Mouse (Mus musculus) cerebellum, adult 18-20 months (tissue): ENCODE data around the gene Ddias.
"Not testable (repeated sequence)": the region's sequence is repeated elsewhere in the genome, so short reads cannot be mapped to it uniquely, and the experiment has no call there.

Source experiments
- DNase-seq, 2 experiments: peaks; one replicate each; pipeline ENCODE4 v3.0.0; 2021

The Ddias gene

GRCm38 (mm10) chr7:92874116-92874675 lies at the start of gene Ddias, which contains the start of gene Prcp:
Gene Ddias, minus strand, starts transcription at chr7:92874247.
Gene Prcp, plus strand, starts transcription at chr7:92874470.
- peak; percentile 93 to 94 for DNase-seq

- DNase-seq = no peak
These were observed 46.8 kb upstream of the Ddias start for GRCm38 (mm10) chr7:92920857-92921172.

GRCm38 (mm10) chr7:92920172-92920856 lies 46.3 kb upstream of the Ddias start:
- DNase-seq = no peak

- DNase-seq = not testable (repeated sequence)
These were observed 30.2 kb upstream of the Ddias start for GRCm38 (mm10) chr7:92904285-92904684.

- DNase-seq = peak; percentile 74 to 79
These were observed 29.5 kb upstream of the Ddias start for GRCm38 (mm10) chr7:92903360-92904038.

- DNase-seq = peak in 1 of 2 experiments; percentile 18
These were observed 23.0 kb upstream of the Ddias start for GRCm38 (mm10) chr7:92897021-92897420.

- DNase-seq = no peak
These were observed 22.0 kb upstream of the Ddias start for GRCm38 (mm10) chr7:92896036-92896435.

- no peak for DNase-seq
These were observed 19.4 kb upstream of the Ddias start for GRCm38 (mm10) chr7:92893478-92893877.

GRCm38 (mm10) chr7:92890618-92891230 lies 16.7 kb upstream of the Ddias start:
- no peak for DNase-seq

GRCm38 (mm10) chr7:92890211-92890610 lies 16.2 kb upstream of the Ddias start:
- DNase-seq = no peak

GRCm38 (mm10) chr7:92887230-92887629 lies 13.2 kb upstream of the Ddias start:
- no peak for DNase-seq

GRCm38 (mm10) chr7:92886801-92887200 lies 12.8 kb upstream of the Ddias start:
- DNase-seq = no peak

- DNase-seq = no peak
These were observed 11.1 kb upstream of the Ddias start for GRCm38 (mm10) chr7:92884998-92885660.

GRCm38 (mm10) chr7:92883850-92884716 lies 10.0 kb upstream of the Ddias start:
- no peak for DNase-seq

- no peak for DNase-seq
These were observed 4.7 kb upstream of the Ddias start for GRCm38 (mm10) chr7:92878575-92879285.

- no peak for DNase-seq
These were observed 2.5 kb upstream of the Ddias start for GRCm38 (mm10) chr7:92876538-92876937.

- DNase-seq = peak; percentile 11 to 16
These were observed 2.0 kb upstream of the Ddias start for GRCm38 (mm10) chr7:92876066-92876465.

- DNase-seq = peak; percentile 89 to 97
These were observed 838 bp upstream of the Ddias start for GRCm38 (mm10) chr7:92874761-92875408.

GRCm38 (mm10) chr7:92871596-92871995 lies 2.5 kb downstream of the Ddias start:
- no peak for DNase-seq

- no peak for DNase-seq
These were observed 3.9 kb downstream of the Ddias start for GRCm38 (mm10) chr7:92870161-92870560.

GRCm38 (mm10) chr7:92866526-92866925 lies 7.5 kb downstream of the Ddias start:
- peak; percentile 4 to 25 for DNase-seq
